Mouse (Mus musculus) thymus, postnatal 4 days (tissue): ENCODE measurements at regions not wholly inside any gene's neighbourhood (a gene's known extent, or its start where the extent isn't known, plus 50 kb on each side); places are given as distances from the start of the nearest gene placed in this dataset.
"Not testable (repeated sequence)": the region's sequence is repeated elsewhere in the genome, so short reads cannot be mapped to it uniquely, and the experiment has no call there.

Experiments
- DNase-seq: peaks from one replicate; pipeline ENCODE4 v3.0.0; 2021

DNA sequence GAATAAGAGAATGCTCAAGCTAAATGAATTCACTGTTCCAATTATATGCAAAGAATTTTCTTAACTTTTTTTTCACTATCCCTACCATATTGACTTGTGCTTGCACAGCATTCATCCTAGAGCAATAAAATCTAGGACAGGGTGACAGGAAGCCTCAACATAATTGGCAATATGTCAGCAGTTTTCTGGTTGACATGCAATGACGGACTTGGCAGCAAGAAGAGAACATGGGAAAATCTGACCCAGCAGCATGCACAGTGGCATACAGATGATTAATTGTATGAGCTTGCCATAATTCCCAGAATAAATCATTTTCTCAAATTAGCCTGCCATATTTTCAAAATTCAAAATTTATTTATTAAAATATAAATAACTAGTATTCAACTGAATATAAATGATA, 152.7 kb downstream of the Amy2a5 start:
- DNase-seq, result no peak

- DNase-seq, result not testable (repeated sequence)
These were observed 167.8 kb downstream of the Amy2a5 start for GRCm38 (mm10) chr3:113090850-113091249.

DNA sequence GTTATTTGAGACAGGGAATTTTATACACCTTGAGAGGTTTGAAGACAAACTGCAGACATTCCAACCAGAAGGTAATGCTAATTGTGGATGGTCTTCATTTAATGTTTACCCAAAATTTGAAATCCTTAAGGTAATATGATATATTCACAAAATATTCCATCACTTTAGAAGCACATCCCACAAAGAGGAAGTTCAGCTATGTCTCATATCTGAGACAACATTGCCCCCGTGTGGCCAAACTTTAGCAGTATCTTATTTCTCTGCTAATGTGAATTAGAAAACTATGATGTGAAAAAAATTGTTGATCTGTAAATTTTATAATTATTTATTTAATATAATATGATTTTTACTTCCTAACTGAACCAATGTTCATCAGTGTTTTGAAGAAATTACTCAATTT, 177.9 kb downstream of the Amy2a5 start:
- peak; percentile 49 for DNase-seq
